Mouse (Mus musculus): ENCODE results near the gene Slc35d1.
A peak's percentile ranks its signal among the peaks of the same experiment; 100 is the strongest.
"Not testable (repeated sequence)": the region's sequence is repeated elsewhere in the genome, so short reads cannot be mapped to it uniquely, and the experiment has no call there.

The Slc35d1 gene

DNA sequence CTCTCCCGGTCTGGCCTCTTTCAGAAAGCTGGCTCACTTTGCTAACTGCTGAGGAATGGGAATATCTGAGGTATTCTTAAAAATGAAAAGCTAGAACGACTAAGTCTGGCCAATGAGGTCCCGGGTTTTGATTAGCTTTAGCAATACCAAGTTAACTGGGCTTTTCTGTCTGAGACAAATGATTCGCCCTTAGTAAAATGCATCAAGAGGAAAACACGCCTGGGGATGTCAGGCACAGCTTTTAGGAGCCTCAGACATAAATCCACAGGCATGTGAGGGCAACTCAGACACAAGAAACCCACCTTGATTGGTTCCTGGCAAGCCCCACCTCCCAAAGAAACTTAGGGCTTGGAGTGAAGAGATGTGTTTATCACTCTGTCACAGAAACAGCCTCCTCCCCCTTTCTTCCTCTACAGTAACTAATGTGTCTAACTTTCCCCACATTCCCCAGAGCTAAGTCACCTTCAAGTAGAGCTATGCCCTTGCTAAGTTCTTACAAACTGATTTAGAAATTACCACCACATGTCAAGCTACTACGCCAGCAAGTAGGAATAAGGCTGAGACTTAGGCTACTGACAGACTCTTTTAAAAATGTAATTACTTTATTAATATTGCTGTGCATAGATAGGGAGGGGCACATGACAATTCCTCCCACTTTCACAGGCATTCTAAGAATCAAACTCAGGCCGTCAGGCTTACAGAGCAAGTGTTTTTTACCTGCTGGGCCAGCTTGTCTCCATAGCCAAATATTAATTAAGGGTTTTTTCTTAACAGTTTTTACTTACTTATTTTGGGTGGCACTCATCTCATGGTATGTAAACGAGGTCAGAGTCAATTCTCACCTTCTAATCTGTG lies 26.0 kb downstream of the Slc35d1 start:
- DNase-seq (ENCODE audit: low spot score in 2 of 2): no peak

DNA sequence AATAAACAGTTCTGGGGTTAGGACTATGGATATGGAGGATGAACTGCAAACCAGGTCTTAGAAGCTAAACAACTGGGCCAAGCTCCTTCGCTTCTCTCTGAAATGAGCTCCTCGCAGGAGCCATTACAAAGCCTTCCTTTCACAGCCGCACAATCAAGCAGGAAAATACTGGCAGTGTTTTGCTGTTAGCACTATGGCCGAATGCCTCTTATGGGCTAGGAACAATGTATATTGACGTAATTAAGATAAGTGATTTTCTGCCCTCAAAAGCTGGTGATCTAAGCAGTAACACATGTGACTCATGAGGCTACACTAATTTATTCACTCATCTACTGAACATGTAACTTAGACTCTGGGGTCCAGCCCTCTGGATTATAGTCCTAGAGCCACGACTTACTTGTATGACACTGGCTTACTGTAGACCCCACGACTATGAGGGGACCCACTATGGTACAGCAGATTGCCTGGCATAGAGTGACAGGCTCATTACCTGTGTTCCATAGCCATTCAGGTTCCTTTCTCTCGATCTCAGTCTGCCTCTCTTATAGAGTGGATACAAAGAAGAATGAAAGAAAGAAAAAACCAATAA lies 34.6 kb downstream of the Slc35d1 start:
- DNase-seq (ENCODE audit: low spot score in 2 of 2): no peak

DNA sequence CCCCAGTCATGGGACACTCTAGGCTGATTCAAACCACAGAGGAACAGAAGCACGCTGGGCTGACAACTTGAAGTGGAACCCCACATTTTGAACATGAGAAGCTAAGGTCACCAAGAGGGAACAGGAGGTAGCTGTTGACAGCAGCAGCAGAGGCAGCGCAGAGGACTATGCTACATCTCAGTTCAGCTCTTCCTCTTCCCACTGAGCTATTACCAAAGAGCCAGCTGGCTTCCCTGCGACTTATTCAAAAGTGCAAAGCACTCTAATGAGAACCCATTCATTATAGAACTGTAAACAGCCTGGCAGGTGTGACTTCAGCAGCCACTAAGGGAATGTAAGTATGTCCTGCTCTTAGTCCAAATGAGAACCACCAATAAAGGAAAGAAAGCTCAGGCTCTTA lies 35.4 kb downstream of the Slc35d1 start:
- no peak for DNase-seq (ENCODE audit: low spot score in 2 of 2)

DNA sequence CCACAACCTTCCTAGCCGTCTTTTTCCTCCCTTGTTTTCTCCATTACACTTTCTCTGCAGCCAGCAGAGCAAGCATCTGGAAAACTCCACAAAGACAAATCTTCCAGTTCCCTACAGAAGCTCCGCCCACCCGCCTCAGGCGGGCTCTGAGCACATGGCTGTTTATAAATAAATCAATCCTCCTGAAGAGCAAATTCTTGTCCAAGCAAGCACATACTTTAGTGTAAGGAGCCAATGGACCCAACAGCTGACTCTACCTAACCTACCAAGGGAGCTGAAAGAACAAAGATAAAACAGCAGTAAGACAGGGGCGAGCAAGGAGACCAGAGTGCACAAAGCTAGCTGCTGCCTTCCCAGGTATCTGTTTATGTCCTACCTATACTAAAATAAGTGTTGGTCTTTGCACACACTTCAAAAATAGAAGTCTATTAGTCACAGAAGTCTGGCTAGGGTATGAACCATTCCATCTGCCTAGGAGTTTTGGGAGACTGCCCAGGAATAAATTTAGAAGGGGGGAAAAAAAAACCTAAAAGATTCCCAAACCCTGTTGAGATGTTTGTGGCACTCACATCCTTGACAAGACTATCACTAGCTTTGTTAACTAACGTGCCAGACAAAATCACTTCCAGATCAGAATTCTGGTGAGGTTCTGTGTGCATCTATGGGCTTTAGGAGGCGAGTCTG lies 36.2 kb downstream of the Slc35d1 start:
- DNase-seq (ENCODE audit: low spot score in 2 of 2): no peak

GRCm38 (mm10) chr4:103177681-103178080 lies 37.3 kb downstream of the Slc35d1 start:
- DNase-seq (ENCODE audit: low spot score in 2 of 2): no peak

- no peak for DNase-seq (ENCODE audit: low spot score in 2 of 2)
These were observed 41.0 kb downstream of the Slc35d1 start for GRCm38 (mm10) chr4:103174001-103174400.

- DNase-seq (ENCODE audit: low spot score in 2 of 2): no peak
These were observed 41.5 kb downstream of the Slc35d1 start for GRCm38 (mm10) chr4:103173507-103173906.

DNA sequence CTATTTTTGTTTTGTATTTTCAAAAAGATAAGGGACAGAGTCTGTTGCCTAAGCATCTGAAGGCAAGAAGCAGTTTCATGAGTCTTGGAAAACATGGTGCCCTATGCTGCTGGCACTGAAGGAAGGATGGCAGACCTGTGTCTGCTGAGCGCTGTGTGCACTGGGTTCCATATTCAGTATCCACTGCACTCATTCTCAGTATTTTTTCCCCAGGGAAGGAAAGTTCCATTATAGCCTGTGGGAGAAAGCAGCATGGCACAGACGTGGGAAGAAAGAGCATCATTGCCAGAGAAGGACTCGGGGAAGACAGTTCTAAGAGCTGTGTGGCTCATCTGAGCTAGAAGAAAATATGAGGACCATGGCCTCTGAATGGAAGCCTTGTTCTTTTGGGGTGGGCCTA lies 43.7 kb downstream of the Slc35d1 start:
- no peak for DNase-seq (ENCODE audit: low spot score in 2 of 2)

- DNase-seq (ENCODE audit: low spot score in 2 of 2): not testable (repeated sequence)
These were observed 48.8 kb downstream of the Slc35d1 start for GRCm38 (mm10) chr4:103166198-103166597.

- no peak for DNase-seq (ENCODE audit: low spot score in 2 of 2)
These were observed 56.2 kb downstream of the Slc35d1 start for GRCm38 (mm10) chr4:103158781-103159180.

- no peak for DNase-seq (ENCODE audit: low spot score in 2 of 2)
These were observed 63.0 kb downstream of the Slc35d1 start for GRCm38 (mm10) chr4:103151946-103152345.

- DNase-seq (ENCODE audit: low spot score in 2 of 2): peak; percentile 61 to 91
These were observed 68.6 kb downstream of the Slc35d1 start for GRCm38 (mm10) chr4:103146339-103146738.

- no peak for DNase-seq (ENCODE audit: low spot score in 2 of 2)
These were observed 78.0 kb downstream of the Slc35d1 start for GRCm38 (mm10) chr4:103136946-103137345.

DNA sequence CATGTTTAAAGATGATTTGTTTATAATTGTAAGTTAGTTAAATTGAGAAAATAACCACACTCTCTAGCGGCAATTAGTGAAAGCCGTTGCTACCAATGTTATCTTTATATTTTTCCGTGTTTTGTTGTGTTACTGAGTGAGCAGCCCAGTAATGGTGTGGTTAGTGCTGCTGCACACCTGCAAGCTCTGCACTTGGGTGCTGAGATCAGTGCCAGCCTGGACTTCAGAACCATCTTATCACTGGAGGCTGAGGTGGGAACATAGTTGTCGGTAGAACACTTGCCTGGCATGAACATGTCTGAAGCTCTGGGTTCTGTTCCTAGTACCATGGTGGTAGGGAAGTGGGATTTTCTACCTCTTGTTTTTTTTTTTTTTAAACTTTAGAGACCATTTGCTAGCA lies 88.4 kb downstream of the Slc35d1 start:
- no peak for DNase-seq (ENCODE audit: low spot score in 2 of 2)

DNA sequence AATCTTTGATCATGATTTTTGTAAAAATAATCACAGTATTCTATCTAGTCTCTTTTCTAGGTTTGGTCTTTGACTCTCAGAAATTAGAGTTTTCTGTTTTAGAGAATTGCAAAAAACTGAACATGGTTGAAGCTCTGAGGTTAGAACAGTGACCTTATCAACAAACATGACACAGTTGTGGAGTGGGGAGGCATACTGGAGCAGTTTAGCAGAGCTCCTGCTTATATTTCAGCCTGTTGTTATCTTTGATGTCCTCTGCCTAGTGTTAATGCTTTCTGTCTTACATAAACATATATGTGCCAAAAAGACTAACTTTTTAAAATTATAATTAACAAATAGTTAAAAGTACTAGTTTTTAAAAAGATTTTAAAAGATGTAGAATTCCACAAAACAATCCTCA lies 91.4 kb downstream of the Slc35d1 start:
- no peak for DNase-seq (ENCODE audit: low spot score in 2 of 2)

GRCm38 (mm10) chr4:103123086-103123485 lies 91.9 kb downstream of the Slc35d1 start:
- DNase-seq (ENCODE audit: low spot score in 2 of 2): no peak

DNA sequence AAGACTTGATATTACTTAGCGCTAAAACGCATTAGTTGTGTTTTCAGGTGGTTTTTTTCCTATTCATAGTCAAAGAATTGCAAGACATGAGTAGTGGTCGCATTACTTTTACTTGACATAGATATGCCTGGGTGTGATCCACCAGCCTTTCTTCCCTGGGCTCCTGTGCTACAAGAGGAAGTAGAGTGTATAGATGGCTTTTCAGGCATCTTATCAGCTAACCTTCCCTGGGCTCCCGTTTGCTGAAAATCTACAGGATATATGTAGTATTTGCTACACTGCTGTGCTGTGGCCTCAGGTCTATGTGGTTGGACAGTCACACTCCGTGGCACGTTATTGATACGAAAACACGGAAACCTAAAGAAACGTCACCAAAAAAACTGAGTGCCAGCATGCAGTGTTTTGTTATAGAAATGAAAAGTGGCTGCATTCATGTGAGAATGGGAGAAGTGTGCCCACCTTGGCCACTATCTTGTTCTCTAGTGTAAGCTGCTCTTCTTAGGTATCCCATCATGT lies 94.0 kb downstream of the Slc35d1 start:
- DNase-seq (ENCODE audit: low spot score in 2 of 2): no peak

Data from thymus, postnatal 10 days (tissue).